Mouse (Mus musculus): Measurements from ENCODE around the gene Fiz1. TPM values are rescaled to one million over a fixed set of nuclear protein-coding genes. Genes with fewer than 3 reads are reported as not detected.
A peak's percentile ranks its signal among the peaks of the same experiment; 100 is the strongest.
"Not testable (repeated sequence)": the region's sequence is repeated elsewhere in the genome, so short reads cannot be mapped to it uniquely, and the experiment has no call there.

Gene Fiz1
- polyA plus RNA-seq, 1 experiment from 2014 or later: 37.1 TPM

DNA sequence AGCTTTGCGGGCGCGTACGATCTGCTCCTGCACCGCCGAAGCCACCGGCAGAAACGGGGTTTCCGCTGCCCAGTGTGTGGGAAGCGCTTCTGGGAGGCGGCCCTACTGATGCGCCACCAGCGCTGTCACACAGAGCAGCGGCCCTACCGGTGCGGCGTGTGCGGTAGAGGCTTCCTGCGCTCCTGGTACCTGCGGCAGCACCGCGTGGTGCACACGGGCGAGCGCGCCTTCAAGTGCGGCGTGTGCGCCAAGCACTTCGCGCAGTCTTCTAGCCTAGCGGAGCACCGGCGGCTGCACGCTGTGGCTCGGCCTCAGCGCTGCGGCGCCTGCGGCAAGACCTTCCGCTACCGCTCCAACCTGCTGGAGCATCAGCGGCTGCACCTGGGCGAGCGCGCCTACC is 17.0 kb upstream of the Fiz1 start:
- 84% methylated on average over 46 of the region's 46 CpGs for WGBS
- H3K4me2 ChIP-seq: no peak overlapping the region
- H3K4me1 ChIP-seq (replicated peaks; ENCODE audit: control insufficient read depth, insufficient read depth, low read length): no peaks in the 10 kb centered on the region
- no peak overlapping the region for H3K4me3 ChIP-seq (ENCODE audit: low read depth, low read length)
- peaks cover 32% of the 10 kb centered on the region for H3K9me3 ChIP-seq (ENCODE audit: control insufficient read depth, low read length)
- H3K9ac ChIP-seq (ENCODE audit: low read depth, low read length): no peak overlapping the region
- H3K36me3 ChIP-seq (ENCODE audit: control insufficient read depth, insufficient read depth, low read length): peaks cover 72% of the 10 kb centered on the region
- DNase-seq (ENCODE audit: low spot score) (no peak), ATAC-seq (replicated peaks; ENCODE audit: low FRiP score) (no peak)
- H3K27ac ChIP-seq (ENCODE audit: low read depth, low read length): no peak overlapping the region
- H3K27me3 ChIP-seq (replicated peaks; ENCODE audit: control insufficient read depth, insufficient read depth, low read length): no peaks in the 10 kb centered on the region

DNA sequence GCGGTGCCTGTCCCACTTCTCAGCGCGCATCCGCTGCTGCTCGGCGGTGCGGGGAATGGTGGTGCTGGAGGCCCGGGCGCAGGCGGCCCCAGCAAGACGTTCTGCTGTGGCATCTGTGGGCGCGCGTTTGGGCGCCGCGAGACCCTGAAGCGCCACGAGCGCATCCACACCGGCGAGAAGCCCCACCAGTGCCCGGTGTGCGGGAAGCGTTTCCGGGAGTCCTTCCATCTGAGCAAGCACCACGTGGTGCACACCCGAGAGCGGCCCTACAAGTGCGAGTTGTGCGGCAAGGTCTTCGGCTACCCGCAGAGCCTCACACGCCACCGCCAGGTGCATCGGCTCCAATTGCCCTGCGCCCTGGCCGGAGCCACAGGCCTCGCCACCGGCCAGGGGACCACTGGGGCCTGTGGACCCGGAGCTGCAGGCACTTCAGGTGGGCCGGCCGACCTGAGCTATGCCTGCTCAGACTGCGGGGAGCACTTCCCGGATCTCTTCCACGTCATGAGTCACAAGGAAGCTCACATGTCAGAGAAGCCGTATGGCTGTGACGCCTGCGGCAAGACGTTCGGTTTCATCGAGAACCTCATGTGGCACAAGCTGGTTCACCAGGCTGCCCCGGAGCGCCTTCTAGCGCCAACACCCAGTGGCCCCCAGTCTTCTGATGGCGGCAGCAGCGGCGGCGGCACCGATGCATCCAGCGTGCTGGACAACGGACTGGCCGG is 16.2 kb upstream of the Fiz1 start:
- 86% methylated on average over 63 of the region's 63 CpGs for WGBS
- no peaks in the 10 kb centered on the region for H3K27me3 ChIP-seq (replicated peaks; ENCODE audit: control insufficient read depth, insufficient read depth, low read length)
- no peak overlapping the region for H3K27ac ChIP-seq (ENCODE audit: low read depth, low read length)
- DNase-seq (ENCODE audit: low spot score) (no peak), ATAC-seq (replicated peaks; ENCODE audit: low FRiP score) (no peak)
- H3K9me3 ChIP-seq (ENCODE audit: control insufficient read depth, low read length): peaks cover 32% of the 10 kb centered on the region
- H3K36me3 ChIP-seq (ENCODE audit: control insufficient read depth, insufficient read depth, low read length): peaks cover 73% of the 10 kb centered on the region
- H3K4me3 ChIP-seq (ENCODE audit: low read depth, low read length): 0 out of 2 replicates have a peak overlapping the region, but pooled peaks have one; percentile 14
- H3K9ac ChIP-seq (ENCODE audit: low read depth, low read length): no peak overlapping the region
- no peak overlapping the region for H3K4me2 ChIP-seq
- H3K4me1 ChIP-seq (replicated peaks; ENCODE audit: control insufficient read depth, insufficient read depth, low read length): no peaks in the 10 kb centered on the region

DNA sequence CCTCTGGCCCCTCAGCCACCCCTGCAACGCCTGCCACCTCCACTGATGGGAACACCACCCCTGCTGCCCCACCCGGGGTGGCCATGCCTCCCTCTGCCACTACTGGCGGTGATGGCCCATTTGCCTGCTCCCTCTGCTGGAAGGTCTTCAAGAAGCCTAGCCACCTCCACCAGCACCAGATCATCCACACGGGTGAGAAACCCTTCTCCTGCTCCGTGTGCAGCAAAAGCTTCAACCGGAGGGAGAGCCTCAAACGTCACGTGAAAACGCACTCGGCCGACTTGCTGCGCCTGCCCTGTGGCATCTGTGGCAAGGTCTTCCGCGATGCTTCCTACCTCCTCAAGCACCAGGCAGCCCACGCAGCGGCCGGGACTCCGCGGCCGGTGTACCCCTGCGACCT is 15.4 kb upstream of the Fiz1 start:
- H3K36me3 ChIP-seq (ENCODE audit: control insufficient read depth, insufficient read depth, low read length): peaks cover 69% of the 10 kb centered on the region
- H3K4me1 ChIP-seq (replicated peaks; ENCODE audit: control insufficient read depth, insufficient read depth, low read length): no peaks in the 10 kb centered on the region
- H3K9ac ChIP-seq (ENCODE audit: low read depth, low read length): no peak overlapping the region
- no peaks in the 10 kb centered on the region for H3K27me3 ChIP-seq (replicated peaks; ENCODE audit: control insufficient read depth, insufficient read depth, low read length)
- peaks cover 32% of the 10 kb centered on the region for H3K9me3 ChIP-seq (ENCODE audit: control insufficient read depth, low read length)
- H3K27ac ChIP-seq (ENCODE audit: low read depth, low read length): no peak overlapping the region
- ATAC-seq (replicated peaks; ENCODE audit: low FRiP score): no peak
- no peak overlapping the region for H3K4me2 ChIP-seq
- H3K4me3 ChIP-seq (ENCODE audit: low read depth, low read length): no peak overlapping the region
- DNase-seq (ENCODE audit: low spot score): no peak
- WGBS: 93% methylated on average over 21 of the region's 21 CpGs

DNA sequence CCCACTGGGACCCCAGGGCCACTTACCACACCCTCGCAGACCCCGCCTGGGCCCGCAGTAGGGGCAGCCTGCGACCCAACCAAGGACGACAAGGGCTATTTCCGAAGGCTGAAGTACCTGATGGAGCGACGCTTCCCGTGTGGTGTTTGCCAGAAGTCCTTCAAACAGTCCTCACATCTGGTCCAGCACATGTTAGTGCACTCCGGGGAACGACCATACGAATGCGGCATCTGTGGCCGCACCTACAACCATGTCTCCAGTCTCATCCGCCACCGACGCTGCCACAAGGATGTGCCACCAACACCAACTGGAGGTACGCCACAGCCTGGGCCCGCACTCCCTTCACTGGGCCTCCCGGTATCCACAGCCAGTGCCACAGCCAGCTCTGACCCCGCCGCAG is 15.0 kb upstream of the Fiz1 start:
- 0 out of 2 replicates have a peak, but pooled peaks have one; percentile 40 for ATAC-seq (replicated peaks; ENCODE audit: low FRiP score)
- peaks cover 32% of the 10 kb centered on the region for H3K9me3 ChIP-seq (ENCODE audit: control insufficient read depth, low read length)
- no peaks in the 10 kb centered on the region for H3K27me3 ChIP-seq (replicated peaks; ENCODE audit: control insufficient read depth, insufficient read depth, low read length)
- H3K4me3 ChIP-seq (ENCODE audit: low read depth, low read length): no peak overlapping the region
- no peak overlapping the region for H3K27ac ChIP-seq (ENCODE audit: low read depth, low read length)
- DNase-seq (ENCODE audit: low spot score): no peak
- peaks cover 70% of the 10 kb centered on the region for H3K36me3 ChIP-seq (ENCODE audit: control insufficient read depth, insufficient read depth, low read length)
- H3K4me1 ChIP-seq (replicated peaks; ENCODE audit: control insufficient read depth, insufficient read depth, low read length): no peaks in the 10 kb centered on the region
- no peak overlapping the region for H3K9ac ChIP-seq (ENCODE audit: low read depth, low read length)
- 94% methylated on average over 22 of the region's 22 CpGs for WGBS
- H3K4me2 ChIP-seq: no peak overlapping the region

DNA sequence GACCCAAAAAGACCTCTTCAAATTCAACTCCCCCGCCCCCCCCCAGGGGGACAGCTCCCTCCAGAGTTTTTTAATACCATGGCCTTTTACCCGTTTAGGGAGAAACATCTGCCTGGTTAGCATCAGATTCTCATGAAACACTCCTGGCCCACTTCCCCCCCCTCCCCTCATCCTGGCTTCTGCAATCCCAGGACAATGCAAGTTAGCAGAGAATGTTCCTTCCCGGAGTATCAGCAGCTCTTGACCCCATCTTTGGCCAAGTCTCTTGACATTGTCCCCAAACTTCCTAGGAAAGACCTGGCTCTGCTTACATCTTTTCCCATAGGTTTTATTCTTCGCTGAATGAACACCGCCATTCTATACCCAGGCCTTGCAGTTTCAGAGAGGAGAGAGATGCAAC is 6.7 kb upstream of the Fiz1 start:
- Histone ChIP-seq H3K4me3 (ENCODE audit: low read depth, low read length) (peak overlapping the region; percentile 87), H3K27me3 (replicated peaks; ENCODE audit: control insufficient read depth, insufficient read depth, low read length) (no peaks in the 10 kb centered on the region), H3K4me2 (peak overlapping the region; percentile 78), H3K27ac (ENCODE audit: low read depth, low read length) (peak overlapping the region; percentile 98), H3K9ac (ENCODE audit: low read depth, low read length) (peak overlapping the region; percentile 93), H3K9me3 (ENCODE audit: control insufficient read depth, low read length) (no peaks in the 10 kb centered on the region), H3K36me3 (ENCODE audit: control insufficient read depth, insufficient read depth, low read length) (peaks cover 24% of the 10 kb centered on the region; the same call in 1 of the 2 replicates), H3K4me1 (replicated peaks; ENCODE audit: control insufficient read depth, insufficient read depth, low read length) (peaks cover 16% of the 10 kb centered on the region)
- no peak for DNase-seq (ENCODE audit: low spot score)
- ATAC-seq (replicated peaks; ENCODE audit: low FRiP score): no peak
- WGBS: 50% methylated on average over 5 of the region's 5 CpGs

DNA sequence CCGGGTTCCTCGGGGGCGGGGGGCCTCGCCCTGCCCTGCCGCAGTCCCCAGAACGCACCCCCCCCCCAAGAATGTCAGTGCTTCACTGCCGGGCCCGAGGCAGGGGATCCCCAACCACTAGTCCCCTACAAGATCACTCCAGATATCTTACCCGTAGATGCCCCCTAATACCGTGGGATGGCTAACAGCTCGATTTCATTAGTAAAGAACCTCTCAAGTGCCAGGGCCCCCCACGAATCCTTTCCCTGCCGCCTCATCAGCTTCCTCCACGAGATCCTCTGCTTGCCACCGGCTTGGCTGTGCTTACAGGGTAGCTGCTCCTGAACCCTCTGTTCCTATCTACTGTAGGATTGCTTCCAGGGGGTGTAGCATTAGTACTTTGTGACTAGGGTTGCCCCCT is 6.2 kb upstream of the Fiz1 start:
- peak overlapping the region; percentile 93 for H3K9ac ChIP-seq (ENCODE audit: low read depth, low read length)
- H3K36me3 ChIP-seq (ENCODE audit: control insufficient read depth, insufficient read depth, low read length): peaks cover 21% of the 10 kb centered on the region; the same call in 1 of the 2 replicates
- no peaks in the 10 kb centered on the region for H3K27me3 ChIP-seq (replicated peaks; ENCODE audit: control insufficient read depth, insufficient read depth, low read length)
- peak overlapping the region; percentile 98 for H3K27ac ChIP-seq (ENCODE audit: low read depth, low read length)
- H3K4me1 ChIP-seq (replicated peaks; ENCODE audit: control insufficient read depth, insufficient read depth, low read length): peaks cover 20% of the 10 kb centered on the region
- ATAC-seq (replicated peaks; ENCODE audit: low FRiP score) (0 out of 2 replicates have a peak, but pooled peaks have one; percentile 0), DNase-seq (ENCODE audit: low spot score) (no peak)
- H3K9me3 ChIP-seq (ENCODE audit: control insufficient read depth, low read length): no peaks in the 10 kb centered on the region
- peak overlapping the region; percentile 87 for H3K4me3 ChIP-seq (ENCODE audit: low read depth, low read length)
- WGBS: under 1% methylated on average over 10 of the region's 15 CpGs
- H3K4me2 ChIP-seq: peak overlapping the region; percentile 78

DNA sequence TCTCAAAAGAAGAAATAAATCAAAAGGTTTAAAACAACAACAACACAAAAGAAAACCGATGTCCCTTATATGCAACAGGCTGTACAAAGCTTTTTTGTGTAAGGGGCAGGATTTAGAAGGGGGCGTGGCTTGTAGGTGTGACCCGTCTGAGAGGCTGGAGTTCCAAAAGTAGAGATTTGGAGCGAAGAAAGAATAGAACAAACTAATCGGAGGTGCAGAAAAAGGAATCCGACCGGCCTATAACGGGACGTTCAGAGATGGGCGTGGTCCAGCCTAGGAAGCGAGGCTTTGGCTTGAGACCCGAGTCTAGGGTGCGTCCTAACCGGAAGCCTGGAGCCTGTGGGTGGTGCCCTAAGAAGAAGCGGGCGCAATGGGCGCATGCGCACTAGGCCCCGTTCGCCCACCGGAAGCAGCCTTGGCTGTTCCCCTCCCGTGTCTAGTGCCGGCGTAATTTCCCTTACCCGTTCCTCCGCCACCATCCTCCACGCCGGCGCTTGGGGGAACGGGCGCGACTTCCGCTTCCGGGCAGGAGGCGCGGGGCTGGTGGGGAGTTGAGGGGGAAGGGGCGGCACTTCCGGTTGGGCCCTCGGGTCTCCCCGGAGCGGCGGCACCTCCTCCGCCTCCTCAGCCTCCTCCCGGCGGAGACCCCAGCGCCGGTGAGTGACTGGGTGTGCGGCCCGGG is 5.6 kb upstream of the Fiz1 start, which contains the start of the genes Zfp865 and Ccdc106:
Gene Zfp865, plus strand, starts transcription at position 377 of the 682 bp plus-strand sequence.
Gene Ccdc106, plus strand, starts transcription at position 554 of the 682 bp plus-strand sequence.
- H3K27me3 ChIP-seq (replicated peaks; ENCODE audit: control insufficient read depth, insufficient read depth, low read length): no peaks in the 10 kb centered on the region

DNA sequence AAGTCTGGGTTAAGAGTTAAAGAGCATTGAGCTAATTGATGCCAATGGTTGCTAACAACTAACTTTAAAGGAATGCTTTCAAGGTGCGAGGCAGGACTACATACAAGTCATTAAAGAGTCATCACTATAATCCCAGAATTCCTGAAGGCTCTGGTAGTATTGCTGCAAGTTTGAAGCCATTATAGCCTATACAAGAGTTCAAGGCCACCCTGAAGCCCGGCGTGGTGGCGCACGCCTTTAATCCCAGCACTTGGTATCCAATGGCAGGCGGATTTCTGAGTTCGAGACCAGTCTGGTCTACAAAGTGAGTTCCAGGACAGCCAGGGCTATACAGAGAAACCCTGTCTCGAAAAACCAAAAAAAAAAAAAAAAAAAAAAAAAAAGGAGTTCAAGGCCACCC is 5.1 kb upstream of the Fiz1 start:
- H3K27me3 ChIP-seq (replicated peaks; ENCODE audit: control insufficient read depth, insufficient read depth, low read length); ATAC-seq (replicated peaks; ENCODE audit: low FRiP score); DNase-seq (ENCODE audit: low spot score); H3K9me3 ChIP-seq (ENCODE audit: control insufficient read depth, low read length): not testable (repeated sequence)
- Histone ChIP-seq H3K4me2 (peak overlapping the region; percentile 78), H3K9ac (ENCODE audit: low read depth, low read length) (peak overlapping the region; percentile 93), H3K36me3 (ENCODE audit: control insufficient read depth, insufficient read depth, low read length) (peaks cover 17% of the 10 kb centered on the region; the same call in 1 of the 2 replicates), H3K4me3 (ENCODE audit: low read depth, low read length) (peak overlapping the region; percentile 87), H3K4me1 (replicated peaks; ENCODE audit: control insufficient read depth, insufficient read depth, low read length) (peaks cover 20% of the 10 kb centered on the region), H3K27ac (ENCODE audit: low read depth, low read length) (peak overlapping the region; percentile 98)
- WGBS: 26% methylated on average over 8 of the region's 8 CpGs

More for the DNA sequence above, 5.6 kb upstream of the Fiz1 start, which contains the start of the genes Zfp865 and Ccdc106:
- under 1% methylated on average over 44 of the region's 49 CpGs for WGBS
- peaks cover 21% of the 10 kb centered on the region; the same call in 1 of the 2 replicates for H3K36me3 ChIP-seq (ENCODE audit: control insufficient read depth, insufficient read depth, low read length)
- peak; percentile 87 for ATAC-seq (replicated peaks; ENCODE audit: low FRiP score)
- H3K4me3 ChIP-seq (ENCODE audit: low read depth, low read length): peak within 1 kb of the TSS; percentile 87
- H3K9me3 ChIP-seq (ENCODE audit: control insufficient read depth, low read length): no peaks in the 10 kb centered on the region
- peak; percentile 98 for DNase-seq (ENCODE audit: low spot score)
- H3K4me1 ChIP-seq (replicated peaks; ENCODE audit: control insufficient read depth, insufficient read depth, low read length): peaks cover 20% of the 10 kb centered on the region
- peak within 1 kb of the TSS; percentile 78 for H3K4me2 ChIP-seq
- peak within 1 kb of the TSS; percentile 93 for H3K9ac ChIP-seq (ENCODE audit: low read depth, low read length)
- H3K27ac ChIP-seq (ENCODE audit: low read depth, low read length): peak within 1 kb of the TSS; percentile 98

Measured in liver, embryonic 11.5 days (tissue).